In genomic region chr2:25291184-25292053, GRCm38 (mm10) we compare ENCODE assay signal across 9 mouse cellular contexts. TPM values are rescaled to one million over a fixed set of nuclear protein-coding genes. Genes with fewer than 3 reads are reported as not detected.
DNase-seq lines count a peak whose midpoint lies in the region; ATAC-seq and TF ChIP-seq lines count a peak whose summit lies in the region.
"Had no signal": no experiment of that assay in that cellular context is flagged by ENCODE, and none has a peak within 500 bp of the region (broad histone marks: within the 10 kb centered on the region; RNA-seq: fewer than 3 reads in every experiment).

No protein-coding gene starts in this region.

- H3K27me3 ChIP-seq in forebrain, postnatal 0 days (ENCODE audit: insufficient read depth, low read length) = peaks cover 39% of the 10 kb centered on the region
- H3K27me3 ChIP-seq in liver, embryonic 12.5 days (replicated peaks) = peaks cover 88% of the 10 kb centered on the region
- H3K27me3 ChIP-seq in stomach, embryonic 15.5 days (replicated peaks) = peaks cover 58% of the 10 kb centered on the region

- peak overlapping the region; percentile 9 for H3K4me3 ChIP-seq in lung, adult 2 months (replicated peaks; ENCODE audit: extremely low read depth, low read depth, low read length)
- 0 out of 2 replicates have a peak overlapping the region, but pooled peaks have one; percentile 28 for H3K4me3 ChIP-seq in forebrain, postnatal 0 days (ENCODE audit: low read depth, low read length)
- no peak overlapping the region for H3K4me3 ChIP-seq in liver, embryonic 12.5 days
- H3K4me3 ChIP-seq in stomach, embryonic 15.5 days (replicated peaks) = peak overlapping the region; percentile 38

- peak; percentile 0; the same call in 1 of the 2 replicates for ATAC-seq in forebrain, postnatal 0 days
- ATAC-seq in liver, embryonic 12.5 days = no peak
- ATAC-seq in stomach, embryonic 15.5 days (ENCODE audit: insufficient read depth, low FRiP score, low read depth) = no peak

- H3K36me3 ChIP-seq in forebrain, postnatal 0 days (ENCODE audit: insufficient read depth) = peaks cover 26% of the 10 kb centered on the region
- H3K36me3 ChIP-seq in liver, embryonic 12.5 days = peaks cover under 1% of the 10 kb centered on the region; the same call in 1 of the 2 replicates
- H3K36me3 ChIP-seq in stomach, embryonic 15.5 days = no peaks in the 10 kb centered on the region

- H3K4me2 ChIP-seq in forebrain, postnatal 0 days (ENCODE audit: low read depth) = peak overlapping the region; percentile 60
- H3K4me2 ChIP-seq in liver, embryonic 12.5 days = peak overlapping the region; percentile 60
- peak overlapping the region; percentile 66 for H3K4me2 ChIP-seq in stomach, embryonic 15.5 days

- TF ChIP-seq POLR2A in lung, adult 2 months (IDR thresholded peaks at IDR 0.05; ENCODE audit: borderline replicate concordance, extremely low read depth, low read depth, low read length) = no peak

- no peak for TF ChIP-seq CTCF in lung, adult 2 months (IDR thresholded peaks at IDR 0.05; ENCODE audit: insufficient read depth, low read length)
- TF ChIP-seq CTCF in forebrain, postnatal 0 days (IDR thresholded peaks at IDR 0.05; ENCODE audit: low read depth) = no peak

- no peak overlapping the region for H3K27ac ChIP-seq in forebrain, postnatal 0 days (ENCODE audit: low read depth, low read length)
- H3K27ac ChIP-seq in liver, embryonic 12.5 days = no peak overlapping the region
- no peak overlapping the region; the same call in 1 of the 2 replicates for H3K27ac ChIP-seq in stomach, embryonic 15.5 days

- DNase-seq in lung, adult 2 months = peak; percentile 31
- no peak for DNase-seq in lung, postnatal 10 days
- no peak for DNase-seq in forebrain, postnatal 0 days
- DNase-seq in thymus, postnatal 0 days (ENCODE audit: low spot score) = no peak
- no peak for DNase-seq in adrenal gland, postnatal 4 days (ENCODE audit: low spot score in 2 of 2)
- DNase-seq in ovary, postnatal 14 days (ENCODE audit: low spot score) = no peak

- 13% methylated on average over 32 of the region's 32 CpGs for WGBS in lung, adult 2 months
- 6% methylated on average over 32 of the region's 32 CpGs for WGBS in forebrain, postnatal 0 days
- WGBS in liver, embryonic 12.5 days (ENCODE audit: insufficient replicate concordance) = 10% methylated on average over 32 of the region's 32 CpGs
- WGBS in stomach, embryonic 15.5 days = 6% methylated on average over 32 of the region's 32 CpGs

- H3K4me1 ChIP-seq in lung, adult 2 months (ENCODE audit: control insufficient read depth, insufficient read depth, low read length) = peaks cover 16% of the 10 kb centered on the region
- peaks cover 8% of the 10 kb centered on the region; the same call in 1 of the 2 replicates for H3K4me1 ChIP-seq in forebrain, postnatal 0 days (ENCODE audit: insufficient read depth)
- H3K4me1 ChIP-seq in liver, embryonic 12.5 days = peaks cover 21% of the 10 kb centered on the region
- peaks cover 37% of the 10 kb centered on the region for H3K4me1 ChIP-seq in stomach, embryonic 15.5 days

- H3K9me3 ChIP-seq in forebrain, postnatal 0 days (ENCODE audit: low read length) = no peaks in the 10 kb centered on the region
- H3K9me3 ChIP-seq in liver, embryonic 12.5 days (replicated peaks) = no peaks in the 10 kb centered on the region
- no peaks in the 10 kb centered on the region for H3K9me3 ChIP-seq in stomach, embryonic 15.5 days

- H3K9ac ChIP-seq in forebrain, postnatal 0 days = peak overlapping the region; percentile 48; the same call in 1 of the 2 replicates
- H3K9ac ChIP-seq in liver, embryonic 12.5 days = no peak overlapping the region
- H3K9ac ChIP-seq in stomach, embryonic 15.5 days = no peak overlapping the region

RNA-seq across cellular contexts. Expression of gene Lrrc26, which starts 1.7 kb away (rescaled TPM):
- 52.8 and 59.6 TPM in 2 replicates for polyA plus RNA-seq in lung, adult 2 months (2012; rRNA removed)
- total RNA-seq in forebrain, postnatal 0 days (2014; rRNA removed) = not detected in 2 replicates
- polyA plus RNA-seq in forebrain, postnatal 0 days (2015; fragmentation: Nextera tagmentation; extraction: Ambion mirVana) = 0.15 TPM in 1 of 2 replicates, not detected in the other
- polyA plus RNA-seq in liver, embryonic 12.5 days (2016; fragmentation: Nextera tagmentation; extraction: Ambion mirVana) = not detected in 2 replicates
- 4.4 and 6.9 TPM in 2 replicates for polyA plus RNA-seq in stomach, embryonic 15.5 days (2015; fragmentation: Nextera tagmentation; extraction: Ambion mirVana)
- 1.4 and 3.6 TPM in 2 replicates for polyA plus RNA-seq in thymus, postnatal 0 days (2015; fragmentation: Nextera tagmentation; extraction: Ambion mirVana)
- not detected for total RNA-seq in adrenal gland, postnatal 4 days (2021)
- total RNA-seq: hematopoietic stem cell, adult 5-6 weeks had no signal

RNA-seq across cellular contexts. Expression of gene Tmem210, which starts 3.5 kb away (rescaled TPM):
- 0.40 TPM in 1 of 2 replicates, not detected in the other for polyA plus RNA-seq in lung, adult 2 months (2012; rRNA removed)
- total RNA-seq in forebrain, postnatal 0 days (2014; rRNA removed) = not detected in 2 replicates
- not detected in 2 replicates for polyA plus RNA-seq in forebrain, postnatal 0 days (2015; fragmentation: Nextera tagmentation; extraction: Ambion mirVana)
- polyA plus RNA-seq in liver, embryonic 12.5 days (2016; fragmentation: Nextera tagmentation; extraction: Ambion mirVana) = not detected in 2 replicates
- not detected in 2 replicates for polyA plus RNA-seq in stomach, embryonic 15.5 days (2015; fragmentation: Nextera tagmentation; extraction: Ambion mirVana)
- not detected in 2 replicates for polyA plus RNA-seq in thymus, postnatal 0 days (2015; fragmentation: Nextera tagmentation; extraction: Ambion mirVana)
- not detected for total RNA-seq in adrenal gland, postnatal 4 days (2021)
- total RNA-seq: hematopoietic stem cell, adult 5-6 weeks had no signal

RNA-seq across cellular contexts. Expression of gene Anapc2, which starts 19.1 kb away (rescaled TPM):
- 82.1 and 133 TPM in 2 replicates for polyA plus RNA-seq in lung, adult 2 months (2012; rRNA removed)
- total RNA-seq in forebrain, postnatal 0 days (2014; rRNA removed) = 30.2 and 37.9 TPM in 2 replicates
- polyA plus RNA-seq in forebrain, postnatal 0 days (2015; fragmentation: Nextera tagmentation; extraction: Ambion mirVana) = 90.7 and 108 TPM in 2 replicates
- polyA plus RNA-seq in liver, embryonic 12.5 days (2016; fragmentation: Nextera tagmentation; extraction: Ambion mirVana) = 63.6 and 65.3 TPM in 2 replicates
- 108 and 114 TPM in 2 replicates for polyA plus RNA-seq in stomach, embryonic 15.5 days (2015; fragmentation: Nextera tagmentation; extraction: Ambion mirVana)
- polyA plus RNA-seq in thymus, postnatal 0 days (2015; fragmentation: Nextera tagmentation; extraction: Ambion mirVana) = 71.5 and 80.6 TPM in 2 replicates
- total RNA-seq in adrenal gland, postnatal 4 days (2021) = 100 to 1,000 TPM; 110 to 115 TPM

RNA-seq across cellular contexts. Expression of gene Ssna1, which starts 19.2 kb away (rescaled TPM):
- polyA plus RNA-seq in lung, adult 2 months (2012; rRNA removed) = 41.6 and 49.5 TPM in 2 replicates
- 108 and 127 TPM in 2 replicates for total RNA-seq in forebrain, postnatal 0 days (2014; rRNA removed)
- polyA plus RNA-seq in forebrain, postnatal 0 days (2015; fragmentation: Nextera tagmentation; extraction: Ambion mirVana) = 189 and 195 TPM in 2 replicates
- 164 and 179 TPM in 2 replicates for polyA plus RNA-seq in liver, embryonic 12.5 days (2016; fragmentation: Nextera tagmentation; extraction: Ambion mirVana)
- polyA plus RNA-seq in stomach, embryonic 15.5 days (2015; fragmentation: Nextera tagmentation; extraction: Ambion mirVana) = 209 TPM in 2 replicates
- 322 and 323 TPM in 2 replicates for polyA plus RNA-seq in thymus, postnatal 0 days (2015; fragmentation: Nextera tagmentation; extraction: Ambion mirVana)
- total RNA-seq in adrenal gland, postnatal 4 days (2021) = 10 to 100 TPM; 56.0 to 56.8 TPM

RNA-seq across cellular contexts. Expression of gene Grin1, which starts 27.6 kb away (rescaled TPM):
- polyA plus RNA-seq in lung, adult 2 months (2012; rRNA removed) = 0.46 and 0.52 TPM in 2 replicates
- 77.3 and 88.5 TPM in 2 replicates for total RNA-seq in forebrain, postnatal 0 days (2014; rRNA removed)
- polyA plus RNA-seq in forebrain, postnatal 0 days (2015; fragmentation: Nextera tagmentation; extraction: Ambion mirVana) = 46.9 and 58.2 TPM in 2 replicates
- polyA plus RNA-seq in liver, embryonic 12.5 days (2016; fragmentation: Nextera tagmentation; extraction: Ambion mirVana) = 0.24 and 0.41 TPM in 2 replicates
- 1.3 and 1.9 TPM in 2 replicates for polyA plus RNA-seq in stomach, embryonic 15.5 days (2015; fragmentation: Nextera tagmentation; extraction: Ambion mirVana)
- polyA plus RNA-seq in thymus, postnatal 0 days (2015; fragmentation: Nextera tagmentation; extraction: Ambion mirVana) = 0.12 and 0.21 TPM in 2 replicates
- 10 to 100 TPM; 15.0 to 15.2 TPM for total RNA-seq in adrenal gland, postnatal 4 days (2021)
- total RNA-seq: hematopoietic stem cell, adult 5-6 weeks had no signal
